Mouse (Mus musculus): ENCODE results near the gene Crygd.
A peak's percentile ranks its signal among the peaks of the same experiment; 100 is the strongest.
"Not testable (repeated sequence)": the region's sequence is repeated elsewhere in the genome, so short reads cannot be mapped to it uniquely, and the experiment has no call there.

Crygd gene

DNA sequence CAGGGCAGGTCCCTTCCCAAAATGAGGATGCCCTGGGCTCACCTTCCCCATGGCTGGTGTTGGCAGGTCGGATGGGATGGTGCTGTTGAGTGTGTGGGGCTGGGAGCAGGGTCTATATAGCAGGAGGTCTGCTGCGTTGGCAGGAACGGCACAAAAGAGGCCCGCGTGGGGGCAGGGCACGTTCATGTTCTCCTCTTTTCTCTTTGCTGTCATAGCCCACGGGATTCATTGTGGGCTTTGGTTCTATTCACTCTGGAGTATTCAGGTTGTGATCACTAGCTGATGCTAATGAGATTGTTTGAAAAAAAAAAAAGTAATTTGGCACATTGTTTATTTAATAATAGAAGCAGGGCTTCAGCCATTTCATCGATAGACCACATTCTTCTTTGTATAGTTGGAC, at the start of gene Crygd:
Gene Crygd (minus strand): TSS at position 101 of the 400 bp plus-strand sequence.
- no peak for DNase-seq (ENCODE audit: low spot score in 2 of 2)

DNA sequence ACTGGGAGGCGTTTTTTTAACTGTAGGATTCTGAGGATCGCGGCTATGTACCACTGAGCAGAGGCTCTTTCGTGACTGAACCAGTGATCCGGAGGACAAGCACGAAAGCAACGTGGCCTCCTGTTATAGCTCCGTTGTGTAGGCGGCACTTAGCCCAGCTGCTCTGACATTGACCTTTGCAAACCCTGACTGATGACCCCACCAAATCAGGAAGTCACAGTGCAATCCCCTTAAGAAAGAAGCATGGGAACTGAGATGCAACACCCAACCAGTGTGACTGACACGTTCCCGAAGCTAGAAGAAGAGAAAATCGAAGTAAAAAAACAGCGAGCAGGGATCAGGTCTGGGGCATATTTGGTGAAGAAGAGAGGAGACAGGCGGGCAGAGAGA, 49.5 kb upstream of the Crygd start:
- DNase-seq (ENCODE audit: low spot score in 2 of 2) = no peak

DNA sequence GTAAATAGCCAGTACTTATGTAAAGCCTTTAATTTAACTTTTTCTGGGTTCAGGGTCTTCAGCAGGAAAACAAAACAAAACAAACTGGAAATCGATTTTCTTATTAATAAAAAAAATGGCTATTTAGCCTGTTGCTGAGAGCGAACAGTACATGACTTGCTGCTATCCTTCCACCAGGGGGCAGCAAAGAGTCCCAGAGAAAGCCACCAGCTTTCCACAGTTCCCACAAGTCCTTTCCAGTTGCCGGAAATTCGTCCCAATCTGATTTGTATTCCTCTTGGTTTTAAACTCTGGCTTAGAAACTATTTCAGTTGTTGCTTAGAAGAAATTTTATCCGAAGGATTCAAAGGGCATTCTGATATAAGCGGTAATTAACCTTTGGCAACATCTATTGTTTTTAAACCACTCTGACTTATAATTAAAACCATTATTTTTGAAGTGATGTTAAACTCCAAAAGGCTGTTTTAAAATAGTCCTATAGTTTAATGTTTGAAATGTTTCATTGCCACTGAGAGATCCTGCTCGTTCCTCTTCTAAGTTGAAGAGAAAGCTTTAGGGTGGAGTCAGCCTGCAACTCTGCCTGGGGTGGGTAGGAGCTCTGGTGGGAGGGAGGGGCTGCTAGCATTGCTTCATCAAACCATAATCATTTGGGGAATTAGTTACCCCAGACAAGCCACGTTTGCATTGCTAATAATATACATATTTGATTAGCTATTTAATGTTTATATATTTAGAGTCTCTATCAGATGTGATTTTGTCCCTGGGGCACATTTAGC, 49.0 kb upstream of the Crygd start:
- peak; percentile 23 to 45 for DNase-seq (ENCODE audit: low spot score in 2 of 2)

DNA sequence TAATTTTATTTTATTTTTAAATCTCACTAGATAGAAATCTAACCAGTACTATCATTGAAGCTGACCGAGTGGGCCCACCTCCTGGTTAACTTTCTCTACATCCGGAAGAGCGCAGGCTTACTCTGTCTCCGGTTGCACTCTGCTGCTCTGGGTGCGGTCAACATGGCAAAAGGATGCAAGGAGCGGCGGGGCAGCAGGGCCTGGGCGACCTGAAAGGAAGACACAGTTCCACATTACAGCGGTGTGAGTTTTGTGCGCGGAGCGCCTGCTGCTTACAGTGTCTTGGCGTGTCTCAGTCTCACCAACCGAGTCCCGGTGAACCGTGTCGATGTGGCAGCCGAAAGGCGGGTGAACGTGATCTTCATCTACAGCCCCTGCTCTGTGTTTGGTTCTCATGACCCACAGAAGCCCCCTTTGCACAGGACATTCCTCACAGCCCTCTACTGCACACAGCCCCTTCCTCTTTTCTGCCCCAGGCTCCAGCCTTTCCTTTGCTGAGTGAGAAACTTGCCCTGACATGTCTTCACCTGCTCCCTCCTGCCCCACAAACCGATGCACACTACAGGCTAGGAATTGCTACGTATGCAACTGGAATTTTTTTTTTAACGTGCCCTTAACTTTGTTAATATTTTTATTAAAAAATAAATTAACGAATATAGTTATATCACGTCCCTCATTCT, 46.6 kb upstream of the Crygd start:
- no peak for DNase-seq (ENCODE audit: low spot score in 2 of 2)

DNA sequence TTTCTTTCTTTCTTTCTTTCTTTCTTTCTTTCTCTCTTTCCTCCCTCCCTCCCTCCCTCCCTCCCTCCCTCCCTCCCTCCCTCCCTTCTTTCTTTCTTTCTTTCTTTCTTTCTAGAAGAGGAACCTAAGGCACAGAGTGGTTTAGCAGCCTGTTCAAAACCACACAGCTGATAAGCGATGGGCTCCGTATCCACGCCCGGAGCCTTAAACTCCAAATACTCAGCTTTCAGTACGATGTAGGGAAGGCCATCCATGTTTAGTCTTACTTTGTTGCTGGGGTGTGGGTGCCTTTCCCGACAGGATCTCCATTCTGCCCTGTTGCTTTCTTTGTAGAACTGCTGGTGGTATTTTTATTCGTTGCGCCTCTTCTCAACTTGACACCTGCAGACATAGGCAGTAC, 45.9 kb upstream of the Crygd start:
- DNase-seq (ENCODE audit: low spot score in 2 of 2) = no peak

DNA sequence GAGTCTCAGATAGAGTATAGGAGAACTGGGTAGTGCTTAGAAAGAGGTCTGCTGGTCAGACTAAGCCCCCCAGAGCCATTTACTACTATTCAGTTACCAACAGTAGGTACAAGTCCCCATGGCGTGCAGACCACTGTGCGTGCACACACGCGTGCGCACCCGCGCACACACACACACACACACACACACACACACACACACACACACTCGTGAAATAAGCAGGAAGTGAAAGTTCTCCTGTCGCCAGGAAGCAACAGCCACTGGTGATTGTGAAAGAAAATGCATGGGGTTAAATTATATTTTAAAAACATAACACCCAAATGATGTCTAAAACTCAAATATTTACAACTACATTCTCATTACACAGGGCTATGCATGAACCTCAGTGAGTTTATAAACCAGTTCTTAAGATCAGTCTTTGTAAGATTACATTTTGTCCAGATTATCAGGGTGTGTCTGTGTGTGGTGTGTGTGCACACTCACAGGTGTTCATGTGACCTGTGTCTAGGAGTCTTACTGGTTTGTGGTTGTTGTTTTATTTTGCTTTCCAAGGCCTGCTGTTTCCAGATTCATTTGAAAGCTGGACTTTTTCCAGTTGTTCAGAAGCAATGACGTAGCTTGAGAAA, 44.5 kb upstream of the Crygd start:
- no peak for DNase-seq (ENCODE audit: low spot score in 2 of 2)

DNA sequence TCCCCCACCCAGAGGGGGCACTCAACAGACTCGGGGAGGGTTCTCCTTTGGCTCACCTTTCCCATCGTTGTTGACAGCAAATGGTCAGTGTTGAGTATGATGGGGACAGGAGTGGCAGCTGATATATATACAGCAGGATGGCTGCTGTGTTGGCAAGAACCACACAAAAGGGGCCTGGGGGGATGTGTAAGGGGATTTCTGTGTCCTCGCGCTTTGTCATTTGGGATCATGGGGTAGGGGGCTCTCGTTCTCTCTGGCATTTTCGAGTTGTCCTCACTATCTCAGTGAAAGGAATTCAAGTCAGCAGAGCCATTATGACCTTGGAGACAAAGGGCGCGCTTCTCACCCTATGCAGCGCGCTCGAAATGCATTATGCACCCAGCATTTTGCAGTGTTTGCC, 40.0 kb upstream of the Crygd start, which contains the start of gene Cryga:
Gene Cryga (minus strand): TSS at position 101 of the 400 bp plus-strand sequence.
- no peak for DNase-seq (ENCODE audit: low spot score in 2 of 2)

DNA sequence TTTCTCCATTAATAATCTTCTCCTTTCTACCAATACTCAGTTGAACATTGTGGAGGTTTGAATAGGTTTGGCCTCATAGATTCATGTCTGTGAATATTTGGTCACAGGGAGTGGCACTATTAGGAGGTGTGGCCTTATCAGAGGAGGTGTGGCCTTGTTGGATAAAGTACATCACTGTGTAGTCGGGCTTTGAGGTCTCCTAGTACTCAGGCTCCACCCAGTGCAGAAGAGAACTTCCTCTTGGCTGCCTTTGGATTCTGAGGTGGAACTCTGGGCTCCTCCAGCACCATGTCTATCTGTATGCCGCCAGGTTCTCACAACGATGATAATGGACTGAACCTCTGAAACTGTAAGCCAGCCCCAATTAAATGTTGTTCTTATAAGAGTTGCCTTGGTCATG, 33.7 kb upstream of the Crygd start:
- no peak for DNase-seq (ENCODE audit: low spot score in 2 of 2)

DNA sequence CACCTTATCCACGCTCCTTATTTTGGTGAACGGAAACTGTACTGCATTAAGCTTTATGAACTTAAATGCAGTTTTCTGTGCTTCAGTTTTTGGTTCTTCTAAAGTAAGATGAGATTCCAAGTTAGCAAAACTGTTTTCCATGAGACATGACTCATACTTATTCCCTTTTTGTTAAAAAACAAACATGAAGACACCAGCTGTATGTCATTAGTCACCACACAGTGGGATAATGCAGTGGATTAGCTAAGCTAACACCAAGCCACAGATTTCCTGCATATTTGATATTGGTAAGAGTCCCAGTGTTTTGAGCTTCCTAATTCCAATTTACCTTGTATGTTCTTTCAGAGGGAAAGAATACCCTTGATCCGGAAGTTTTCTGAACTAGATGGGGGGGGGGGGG, 28.3 kb upstream of the Crygd start:
- no peak for DNase-seq (ENCODE audit: low spot score in 2 of 2)

DNA sequence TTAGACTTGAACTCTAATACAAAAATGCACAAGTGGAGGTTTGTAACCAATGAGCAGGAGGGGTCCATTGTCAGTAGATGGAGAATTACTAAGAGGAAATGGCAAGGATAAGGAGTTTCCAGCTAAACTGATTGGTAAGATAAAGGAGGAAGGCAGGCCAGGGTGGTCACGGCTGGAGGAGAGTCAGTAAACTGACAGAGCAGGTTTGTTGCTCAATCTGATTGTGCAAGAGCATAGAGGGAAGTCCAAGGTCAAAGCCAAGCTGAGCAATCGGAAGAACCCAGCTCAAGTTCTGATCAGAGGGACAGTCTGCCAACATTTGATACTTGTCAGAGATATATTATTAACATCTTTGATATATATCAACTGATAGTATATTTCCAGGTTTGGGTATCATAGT, 27.1 kb upstream of the Crygd start:
- no peak for DNase-seq (ENCODE audit: low spot score in 2 of 2)

DNA sequence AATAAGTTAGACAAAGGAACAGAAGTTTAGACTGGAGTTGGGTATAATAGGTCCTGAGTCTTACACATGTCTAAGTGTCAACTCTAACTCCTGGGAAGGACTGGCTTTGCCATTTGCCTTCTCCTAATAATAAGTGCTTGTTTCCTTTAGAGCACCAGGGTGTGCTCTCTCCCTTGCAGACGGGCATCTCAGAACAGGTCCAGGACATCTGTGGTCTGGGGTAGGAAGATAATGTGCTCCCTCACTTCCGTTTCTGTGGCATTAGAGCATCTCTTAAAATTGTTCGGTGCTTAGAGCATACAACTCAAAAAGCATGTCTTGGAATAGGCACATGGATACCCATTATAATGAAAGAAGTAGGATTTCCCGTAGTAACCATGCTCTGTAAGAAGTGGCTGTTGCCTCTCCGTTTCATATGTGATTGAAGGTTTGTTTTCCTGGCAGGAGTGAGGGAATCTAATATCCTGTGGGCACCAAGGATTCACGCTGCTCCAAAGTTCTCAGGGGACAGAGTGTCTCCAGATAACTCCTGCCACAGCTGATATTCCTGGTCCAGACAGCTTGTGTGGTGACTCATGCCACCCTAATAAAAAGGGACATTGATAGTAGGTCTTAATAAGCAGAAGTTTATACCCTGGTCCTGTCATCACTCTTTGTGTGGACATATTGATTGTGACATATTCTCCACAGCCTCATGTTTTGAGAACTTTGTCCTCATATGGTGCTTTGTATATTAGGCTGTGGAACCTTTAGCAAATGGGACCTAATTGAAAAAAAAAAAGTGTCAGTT, 25.5 kb upstream of the Crygd start:
- DNase-seq (ENCODE audit: low spot score in 2 of 2) = no peak

DNA sequence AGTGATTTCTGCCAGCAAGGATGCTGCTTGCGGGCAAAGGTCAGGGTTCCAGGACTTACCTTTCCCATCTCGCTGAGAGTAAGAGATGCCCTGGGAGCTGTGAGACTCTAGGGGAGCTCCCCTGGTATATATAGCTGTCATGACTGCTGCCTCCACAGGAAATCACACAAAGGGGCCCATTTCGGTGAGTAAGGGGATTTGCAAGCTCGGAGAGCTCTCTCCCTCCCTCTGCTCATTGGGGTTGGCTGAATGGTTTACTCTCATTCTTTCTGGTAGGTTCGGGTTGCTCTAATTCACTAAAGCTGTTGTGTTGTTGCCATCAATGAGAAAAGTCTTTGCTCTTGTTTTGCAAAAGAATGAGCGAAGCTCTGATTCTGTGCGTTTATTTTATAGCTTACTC, 18.9 kb upstream of the Crygd start, which contains the start of gene Crygb:
Gene Crygb (minus strand): TSS at position 101 of the 400 bp plus-strand sequence.
- DNase-seq (ENCODE audit: low spot score in 2 of 2) = no peak

DNA sequence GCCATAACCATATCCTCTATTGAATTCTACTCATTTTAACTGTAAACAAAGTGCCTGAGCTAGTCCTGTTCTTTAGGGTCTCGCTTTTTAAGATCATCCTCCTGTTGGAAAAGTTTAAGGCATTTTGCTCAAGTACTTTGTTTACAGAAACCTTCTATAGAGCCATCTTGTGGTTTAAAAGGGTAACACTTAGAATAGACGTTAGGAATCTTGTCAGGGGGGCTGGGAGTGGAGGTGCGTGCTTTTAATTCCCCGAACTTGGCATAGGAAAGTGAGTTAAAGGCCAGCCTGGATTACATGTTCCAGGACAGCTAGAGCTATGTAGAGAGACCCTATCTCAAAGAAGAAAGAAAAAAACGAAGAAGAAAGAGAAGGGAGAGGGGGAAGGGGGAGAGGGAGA, 12.4 kb upstream of the Crygd start:
- DNase-seq (ENCODE audit: low spot score in 2 of 2) = no peak

DNA sequence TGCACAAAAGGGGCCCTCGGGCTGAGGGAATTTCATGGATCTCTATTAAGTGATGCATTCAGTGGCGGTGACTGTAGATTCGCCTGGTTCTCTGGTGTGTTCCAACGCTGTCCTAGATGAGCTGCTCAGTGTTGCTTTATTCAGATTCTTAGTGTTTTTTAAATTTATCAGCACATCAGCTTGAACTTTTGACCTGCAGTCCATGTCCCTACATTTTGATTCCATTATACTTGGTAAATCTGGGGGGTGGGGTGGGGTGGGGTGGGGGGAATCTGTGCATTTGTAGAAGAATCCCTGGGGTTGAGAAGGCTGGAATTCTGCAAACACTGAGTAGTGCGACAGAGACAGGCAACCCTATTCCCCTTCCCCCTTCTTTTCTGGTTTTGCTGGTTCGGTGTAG, 10.3 kb upstream of the Crygd start, which contains the start of gene Crygc:
Gene Crygc (minus strand): TSS at position 101 of the 400 bp plus-strand sequence.
- DNase-seq (ENCODE audit: low spot score in 2 of 2) = no peak

DNA sequence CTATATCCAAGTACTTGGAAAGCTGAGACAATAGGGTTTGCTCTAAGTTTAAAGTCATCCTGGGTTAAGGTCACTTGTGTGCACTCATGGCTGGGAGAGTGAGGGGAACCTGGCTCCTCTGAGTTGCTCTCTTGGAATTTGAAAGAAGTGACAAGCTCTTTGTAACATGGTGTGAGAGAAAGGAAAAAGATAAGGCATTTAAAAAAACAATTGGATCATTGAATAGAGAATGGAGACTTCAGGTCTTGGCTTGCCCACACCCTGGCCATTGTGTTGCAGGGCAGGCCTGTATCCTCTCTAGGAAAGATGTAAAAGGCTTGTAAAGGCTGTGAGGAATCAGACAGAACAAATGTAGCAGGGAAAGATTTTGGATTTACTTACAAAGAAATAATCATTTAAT, 4.6 kb upstream of the Crygd start:
- no peak for DNase-seq (ENCODE audit: low spot score in 2 of 2)

DNA sequence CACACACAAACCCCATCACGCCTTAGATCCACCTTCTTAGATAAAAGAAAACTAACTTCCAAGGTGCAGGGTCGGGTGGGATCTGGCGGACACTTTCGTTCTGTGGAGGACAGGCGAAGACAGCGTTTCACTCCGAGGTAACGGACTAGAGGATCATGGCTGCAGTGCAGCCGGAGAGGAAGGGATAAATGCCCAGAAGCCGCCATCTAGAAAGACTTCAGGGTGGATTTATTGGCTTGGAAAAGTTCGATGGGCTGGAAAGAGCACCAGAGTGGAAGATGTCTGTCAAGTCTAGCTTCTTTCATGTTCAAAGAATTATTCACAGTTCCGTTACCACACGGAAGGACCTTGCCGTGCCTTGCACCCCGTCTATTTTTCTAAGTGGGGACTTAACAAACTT, 949 bp upstream of the Crygd start:
- DNase-seq (ENCODE audit: low spot score in 2 of 2) = no peak

DNA sequence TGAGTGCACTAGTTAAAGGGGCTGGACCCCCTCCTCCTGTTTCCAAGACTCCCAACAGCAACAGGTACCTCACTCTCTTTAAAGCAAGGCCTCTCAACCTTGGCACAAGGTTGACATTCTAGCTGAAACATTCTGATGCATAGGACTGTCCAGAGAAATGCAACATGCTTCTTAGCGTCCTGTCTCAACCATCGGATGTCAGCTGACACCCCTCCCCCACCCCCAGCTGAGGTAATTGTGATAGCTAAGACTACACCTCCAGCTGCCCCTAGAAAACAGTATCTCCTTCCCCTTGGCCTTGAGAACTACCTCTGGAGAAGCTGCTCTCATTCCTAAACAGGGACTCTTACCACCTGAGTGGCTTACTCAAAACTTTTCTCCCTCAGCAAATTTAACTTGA, 11.1 kb downstream of the Crygd start:
- DNase-seq (ENCODE audit: low spot score in 2 of 2) = no peak

DNA sequence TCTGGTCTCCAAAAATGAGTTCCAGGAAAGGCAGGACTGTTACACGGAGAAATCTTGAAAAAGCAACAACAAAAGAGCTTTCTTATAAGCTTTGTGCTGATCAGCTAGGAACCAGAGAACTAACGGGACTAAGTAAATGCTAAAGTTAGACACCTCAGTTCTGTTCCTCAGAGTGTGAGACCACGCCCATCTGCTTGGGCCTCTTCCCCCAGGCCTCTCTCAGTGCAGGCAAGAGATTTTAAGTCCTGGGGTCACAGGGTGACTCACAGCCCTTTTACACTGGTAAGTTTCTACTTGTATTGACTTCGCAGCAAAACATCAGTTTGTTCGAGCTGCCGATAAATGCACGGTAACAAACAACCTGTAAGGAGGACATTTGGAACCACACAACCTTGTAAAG, 11.6 kb downstream of the Crygd start:
- no peak for DNase-seq (ENCODE audit: low spot score in 2 of 2)

DNA sequence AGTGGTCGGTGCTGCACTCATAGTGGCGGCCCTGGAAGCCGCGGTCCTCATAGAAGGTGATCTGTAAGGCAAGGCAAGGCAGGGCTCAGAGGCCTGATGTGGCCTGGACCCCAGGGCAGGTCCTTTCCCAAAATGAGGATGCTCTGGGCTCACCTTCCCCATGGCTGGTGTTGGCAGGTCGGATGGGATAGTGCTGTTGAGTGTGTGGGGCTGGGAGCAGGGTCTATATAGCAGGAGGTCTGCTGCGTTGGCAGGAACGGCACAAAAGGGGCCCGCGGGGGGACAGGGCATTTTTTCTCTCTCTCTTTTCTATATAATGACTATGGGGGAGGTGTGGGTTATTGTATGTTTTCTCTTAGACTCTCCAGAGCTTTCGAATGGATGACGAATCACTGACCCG, 12.3 kb downstream of the Crygd start, which contains the start of gene Cryge:
Gene Cryge (minus strand): TSS at position 198 of the 400 bp plus-strand sequence.
- DNase-seq (ENCODE audit: low spot score in 2 of 2) = not testable (repeated sequence)

DNA sequence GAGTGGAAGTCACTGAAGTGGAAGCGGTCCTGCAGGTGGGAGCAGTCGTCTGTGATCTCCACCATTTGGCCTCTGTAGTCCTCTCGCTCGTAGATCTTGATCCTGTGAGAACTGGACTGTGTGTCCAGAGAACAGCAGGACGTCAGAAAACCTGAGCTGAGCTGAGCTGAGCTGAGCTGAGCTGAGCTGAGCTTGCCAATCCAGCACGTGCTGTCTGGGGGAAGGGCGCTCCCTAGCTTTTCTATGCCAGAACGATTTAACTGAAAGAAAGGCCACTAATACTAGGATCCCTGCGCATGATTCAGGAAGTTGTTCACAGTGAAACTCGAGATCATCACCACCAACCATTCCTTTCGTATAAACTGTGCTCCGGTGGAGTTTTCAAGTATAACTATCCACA, 14.5 kb downstream of the Crygd start:
- DNase-seq (ENCODE audit: low spot score in 2 of 2) = peak; percentile 9 to 32

DNA sequence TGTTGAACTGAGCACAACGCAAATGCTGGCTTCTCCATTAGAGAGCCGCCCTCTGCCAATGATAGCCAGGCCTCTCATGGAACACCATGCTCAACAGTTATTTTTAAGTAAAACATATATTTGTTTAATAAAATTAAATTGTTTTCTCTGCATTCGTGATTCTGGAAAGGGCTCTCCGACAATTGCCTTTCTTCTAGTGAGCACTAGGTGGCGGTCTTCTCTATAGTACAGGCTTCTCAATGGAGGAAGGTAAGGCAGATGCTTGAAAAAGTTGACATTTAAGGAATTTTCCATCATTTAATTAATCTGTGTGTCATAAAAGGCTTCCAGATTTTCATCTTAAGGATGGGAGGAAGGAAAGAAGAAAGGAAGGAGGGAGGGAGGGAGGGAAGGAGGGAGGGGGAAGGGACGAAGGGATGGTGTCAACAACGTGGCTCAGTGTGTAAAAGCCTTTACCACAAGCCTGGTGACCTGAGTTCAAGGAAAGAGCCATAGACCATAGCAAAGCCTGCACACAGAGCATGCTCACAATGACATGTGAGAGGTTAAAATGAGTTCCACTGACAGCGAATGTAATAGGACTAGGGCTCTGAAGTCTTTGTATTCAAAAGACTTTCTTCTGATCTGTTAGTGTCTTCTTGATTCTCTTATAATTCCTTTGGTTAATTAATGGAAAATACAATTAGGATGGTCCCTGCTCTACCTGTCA, 16.7 kb downstream of the Crygd start:
- DNase-seq (ENCODE audit: low spot score in 2 of 2) = no peak
